Mouse (Mus musculus): ENCODE results near the gene Ss18l2.

Ss18l2 gene

DNA sequence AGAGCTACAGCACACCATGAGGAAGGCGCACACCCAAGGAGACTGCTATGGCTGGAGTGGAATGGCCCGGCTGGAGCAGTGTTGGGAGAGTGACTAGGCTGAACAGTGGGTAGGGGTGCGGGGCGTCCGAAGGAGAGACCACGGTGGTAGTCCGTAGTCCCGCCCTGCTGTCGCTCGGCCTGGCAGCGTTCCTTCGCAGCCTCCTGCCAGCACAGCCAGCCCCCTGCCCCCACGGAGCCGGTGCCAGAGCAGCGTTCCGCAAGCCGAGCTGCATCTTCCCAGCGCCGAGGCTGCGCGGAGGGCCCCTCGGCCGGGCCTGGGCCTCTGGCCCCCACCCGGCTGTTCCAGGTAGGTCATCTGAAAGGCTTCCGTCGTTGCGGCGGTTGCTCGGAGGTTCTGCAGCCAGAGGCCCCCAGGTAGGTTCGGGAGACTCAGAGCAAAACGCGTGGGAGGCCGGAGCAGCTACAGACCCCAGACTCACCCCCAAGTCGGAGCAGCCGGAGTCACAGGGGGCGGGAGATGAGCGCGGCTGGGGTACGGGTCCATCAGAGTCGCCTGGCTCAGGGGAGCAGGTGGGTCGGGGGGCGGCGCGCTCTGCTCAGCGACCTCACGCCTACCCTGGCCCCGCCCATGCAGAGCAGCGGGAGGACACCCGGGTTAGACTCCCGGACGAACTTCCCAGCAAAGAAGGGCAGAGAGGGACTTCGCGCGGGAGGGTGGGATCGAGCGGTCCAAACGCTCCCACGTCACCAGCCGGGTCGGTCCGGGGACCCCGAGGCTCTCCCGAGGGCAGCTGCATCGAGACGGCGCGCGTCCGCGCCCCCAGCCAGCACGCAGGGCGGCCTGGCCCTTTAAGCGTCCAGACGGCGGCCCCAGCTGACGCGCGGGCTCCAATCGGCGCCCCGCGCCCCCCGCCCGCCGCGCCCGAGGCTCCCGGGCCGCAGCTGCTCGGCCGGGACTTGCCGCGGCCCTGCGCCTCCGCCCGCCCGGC lies 49.3 kb downstream of the Ss18l2 start, which contains the start of gene Zfp651:
Zfp651 (plus strand) TSS at position 240 of the 991 bp plus-strand sequence.
- no peak for DNase-seq (ENCODE audit: low read depth)

DNA sequence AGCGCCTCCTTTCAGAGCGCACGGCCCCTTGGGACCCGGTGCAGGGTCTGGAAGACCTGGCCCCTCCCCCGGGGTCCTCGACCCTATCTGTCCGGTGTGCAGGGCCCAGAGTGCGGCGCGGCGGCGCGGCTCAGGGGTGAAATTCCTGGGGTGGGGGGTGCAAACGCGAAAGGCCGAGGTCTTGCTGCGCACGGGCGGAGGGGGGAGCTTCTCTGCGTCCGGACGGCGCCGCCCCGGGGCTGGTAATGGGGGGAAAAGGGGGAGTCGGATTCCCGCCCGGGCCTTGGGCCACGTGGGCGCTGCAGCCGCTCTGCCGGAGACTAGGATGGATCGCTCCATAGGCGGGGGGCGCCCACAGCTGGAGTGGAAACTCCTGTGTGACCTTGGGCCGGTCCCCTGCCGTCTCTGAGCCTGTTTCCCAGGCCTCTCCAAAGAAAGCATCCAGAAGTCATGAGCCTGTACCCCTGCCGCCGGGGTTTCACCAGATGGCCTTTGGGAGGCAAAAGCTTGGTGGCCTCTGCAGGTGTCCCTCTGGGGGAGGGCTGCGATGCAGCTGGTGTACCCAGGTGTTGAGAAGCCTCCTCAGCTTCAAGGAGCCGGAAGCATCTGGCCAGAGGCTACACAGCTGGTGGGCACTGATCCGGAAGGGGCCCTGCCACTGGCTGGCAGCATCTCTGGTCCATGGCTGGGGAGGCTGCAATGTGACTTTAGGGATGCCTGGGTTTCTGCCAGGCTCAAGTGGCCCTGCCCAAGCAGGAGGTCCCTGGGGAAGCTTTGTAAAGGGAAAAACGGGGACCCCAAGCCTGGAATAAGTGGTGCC lies 50.4 kb downstream of the Ss18l2 start:
- no peak for DNase-seq (ENCODE audit: low read depth)

DNA sequence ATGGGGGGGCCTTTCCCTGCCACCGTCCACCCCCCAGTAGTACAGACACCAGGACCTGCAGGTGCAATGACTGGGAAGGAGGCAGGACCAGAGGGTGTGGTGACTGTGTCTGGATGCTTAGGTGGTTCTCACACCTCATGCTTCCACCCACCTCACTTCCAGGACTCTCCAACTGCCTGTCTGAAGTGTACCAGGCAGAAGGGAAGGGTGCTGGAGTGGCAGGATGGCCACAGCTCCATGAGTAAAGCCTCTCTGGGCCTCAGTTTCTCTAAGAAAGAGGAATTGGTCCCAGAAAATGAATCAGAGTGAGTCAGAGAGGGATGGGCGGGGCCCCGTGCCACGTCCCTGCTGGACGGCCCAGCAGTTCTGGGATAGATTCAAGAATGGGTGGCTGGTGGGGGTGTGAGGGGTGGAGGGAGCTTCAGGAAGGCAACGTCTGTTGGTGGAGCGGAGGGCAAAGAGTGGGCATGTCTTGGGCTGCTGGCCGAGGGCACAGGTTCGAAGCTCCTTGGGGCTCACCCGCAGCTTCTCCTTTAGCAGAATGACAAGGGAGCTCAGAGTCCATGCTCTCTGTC lies 51.0 kb downstream of the Ss18l2 start:
- DNase-seq (ENCODE audit: low read depth), result no peak

DNA sequence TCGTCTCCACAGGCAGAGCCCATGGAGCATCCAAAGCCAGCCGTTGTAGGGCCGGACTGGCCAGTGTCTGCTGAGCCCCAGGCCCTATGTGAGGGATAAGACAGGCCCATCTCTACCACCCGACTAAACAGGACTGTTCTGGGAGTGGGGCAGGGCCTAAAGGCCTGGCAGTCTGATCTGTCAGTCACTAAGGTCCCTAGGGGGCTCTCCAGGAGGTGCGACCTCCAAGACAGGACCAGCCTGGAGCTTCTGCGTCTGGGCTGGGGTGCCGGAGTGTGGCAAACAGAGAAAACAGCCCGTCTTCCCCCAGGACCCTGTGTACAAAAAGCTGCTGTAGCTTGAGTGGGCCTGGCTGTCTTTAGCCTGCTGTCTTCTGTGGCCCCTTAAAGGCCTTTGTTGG lies 51.7 kb downstream of the Ss18l2 start:
- DNase-seq (ENCODE audit: low read depth), result no peak

DNA sequence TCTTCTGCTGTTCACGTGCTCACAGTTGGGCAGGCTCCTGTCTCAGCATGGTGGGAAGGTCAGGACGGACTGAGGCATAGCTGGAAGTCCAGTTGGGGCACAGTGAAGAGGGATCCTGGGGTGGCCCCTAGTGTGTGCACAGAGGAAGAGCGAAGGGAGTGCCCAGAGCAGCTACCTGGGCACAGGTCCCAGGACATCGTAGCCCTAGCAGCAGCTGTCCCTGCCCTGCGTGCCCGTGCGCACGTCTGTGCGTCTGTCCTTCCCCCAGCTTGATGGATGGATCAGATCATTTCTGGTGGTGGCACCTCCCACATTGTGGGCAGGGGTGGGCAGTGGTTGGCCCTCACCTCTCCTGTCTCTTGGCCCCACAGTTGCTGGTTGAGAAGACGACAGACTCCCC lies 52.1 kb downstream of the Ss18l2 start:
- no peak for DNase-seq (ENCODE audit: low read depth)

DNA sequence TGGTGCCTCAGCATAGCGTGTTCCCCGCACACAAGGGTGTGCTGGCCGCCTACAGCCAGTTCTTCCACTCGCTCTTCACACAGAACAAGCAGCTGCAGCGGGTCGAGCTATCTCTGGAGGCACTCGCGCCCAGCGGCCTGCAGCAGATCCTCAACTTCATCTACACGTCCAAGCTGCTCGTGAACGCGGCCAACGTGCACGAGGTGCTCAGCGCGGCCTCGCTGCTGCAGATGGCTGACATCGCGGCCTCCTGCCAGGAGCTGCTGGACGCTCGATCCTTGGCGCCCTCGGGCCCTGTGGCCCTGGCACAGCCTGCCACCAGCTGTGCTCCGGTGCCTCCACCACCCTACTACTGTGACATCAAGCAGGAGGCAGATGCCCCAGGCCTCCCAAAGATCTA lies 52.6 kb downstream of the Ss18l2 start:
- no peak for DNase-seq (ENCODE audit: low read depth)

Measured in c-Kit-positive CD71-negative TER-119-negative erythroid progenitor cells, embryonic 14.5 days (primary cell).